Mouse (Mus musculus) embryonic fibroblast, embryonic 13.5 days (primary cell): ENCODE data around the gene Pah.
A peak's percentile ranks its signal among the peaks of the same experiment; 100 is the strongest.

ENCODE experiments used
- CTCF ChIP-seq: IDR thresholded peaks from 2 replicates; pipeline ENCODE4 v1.5.1; 2011; ENCODE audit warnings: mild to moderate bottlenecking, control low read depth, low read length, moderate library complexity, borderline replicate concordance; ENCODE audit not compliant: insufficient read depth
- POLR2A ChIP-seq: IDR thresholded peaks from 2 replicates; pipeline ENCODE4 v1.6.1; 2011; ENCODE audit warnings: low read depth, mild to moderate bottlenecking, control low read depth, low read length, moderate library complexity

DNA sequence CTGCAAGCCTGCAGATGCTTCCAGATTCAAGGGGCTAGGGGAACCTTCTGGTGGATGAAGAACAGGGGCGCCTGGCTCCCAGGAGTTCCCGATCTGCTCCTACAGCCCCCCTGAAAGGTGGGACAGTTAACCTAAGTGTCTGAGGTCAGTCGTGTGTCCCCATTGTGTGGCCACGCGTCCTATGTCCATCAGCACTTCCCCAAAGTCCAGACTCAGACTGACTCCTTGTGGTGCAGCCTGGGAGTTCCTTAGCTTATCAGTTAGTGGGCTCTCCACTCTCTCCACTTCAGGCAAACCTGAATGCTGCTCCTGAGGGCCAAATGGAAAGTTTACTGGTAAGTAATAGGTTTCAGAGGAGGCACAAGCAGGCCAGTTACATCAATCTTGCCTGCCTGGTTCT, 19.3 kb upstream of the Pah start:
- TF ChIP-seq POLR2A (no peak), CTCF (peak; percentile 30; the same call in 1 of the 2 replicates)
